Mouse (Mus musculus) liver, postnatal 0 days (tissue): ENCODE measurements around the gene F3.

ENCODE experiments used
- CTCF ChIP-seq: sonication (generic); IDR thresholded peaks from 2 replicates; pipeline ENCODE4 v1.5.1; 2016; ENCODE audit warnings: antibody characterized with exemption, low read depth
- EP300 ChIP-seq: IDR thresholded peaks from 2 replicates; pipeline ENCODE4 v1.6.1; 2016; ENCODE audit warnings: antibody characterized with exemption, low read depth, mild to moderate bottlenecking

DNA sequence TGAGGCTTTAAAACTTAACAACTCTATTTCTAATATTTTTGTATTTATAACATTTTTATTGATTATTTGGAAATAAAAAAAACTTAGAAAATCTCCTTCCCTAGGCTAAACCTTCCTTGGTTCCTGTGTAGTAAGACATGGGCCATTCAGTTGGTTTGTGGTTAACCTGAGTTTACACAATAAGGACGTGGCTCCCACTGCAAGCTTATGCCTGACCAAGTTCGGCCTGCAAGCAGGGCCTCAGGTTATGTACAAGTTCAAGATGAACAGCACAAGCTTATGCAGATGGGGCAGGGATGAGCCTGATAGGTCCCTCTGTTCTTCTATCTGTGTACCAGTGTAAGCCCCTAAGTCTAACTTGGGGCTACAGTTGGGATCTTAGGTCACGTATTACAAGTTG is 33.6 kb upstream of the F3 start:
- TF ChIP-seq CTCF (no peak), EP300 (no peak)
